Mouse (Mus musculus) myocyte (in vitro differentiated cells): Measurements from ENCODE around the gene Srpr.

Source experiments
- MAX ChIP-seq: IDR thresholded peaks from one replicate; pipeline ENCODE4 v1.6.1; 2011; ENCODE audit warnings: low read depth, mild to moderate bottlenecking, control low read depth
- MYOG ChIP-seq, 3 experiments: IDR thresholded peaks; one replicate each; pipeline ENCODE4 v1.6.1; 2011; ENCODE audit warnings: control low read depth in 2 of 3, low read depth in 2 of 3, mild to moderate bottlenecking in 2 of 3; ENCODE audit not compliant: insufficient read length in 2 of 3, control insufficient read depth in 1 of 3, insufficient read depth in 1 of 3
- POLR2A ChIP-seq: IDR thresholded peaks from one replicate; pipeline ENCODE4 v1.6.1; 2011; ENCODE audit warnings: low read depth, mild to moderate bottlenecking, control low read depth, moderate library complexity; ENCODE audit not compliant: insufficient read length
- POLR2AphosphoS2 ChIP-seq: IDR thresholded peaks from one replicate; pipeline ENCODE4 v1.6.1; 2011; ENCODE audit warnings: low read depth, control low read depth; ENCODE audit not compliant: insufficient read length
- REST ChIP-seq: IDR thresholded peaks from one replicate; pipeline ENCODE4 v1.6.1; 2011; ENCODE audit warnings: mild to moderate bottlenecking, control low read depth, moderate library complexity; ENCODE audit not compliant: insufficient read depth, insufficient read length
- TCF12 ChIP-seq: IDR thresholded peaks from one replicate; pipeline ENCODE4 v1.6.1; 2011; ENCODE audit warnings: mild to moderate bottlenecking, control low read depth; ENCODE audit not compliant: poor library complexity, insufficient read depth, severe bottlenecking

DNA sequence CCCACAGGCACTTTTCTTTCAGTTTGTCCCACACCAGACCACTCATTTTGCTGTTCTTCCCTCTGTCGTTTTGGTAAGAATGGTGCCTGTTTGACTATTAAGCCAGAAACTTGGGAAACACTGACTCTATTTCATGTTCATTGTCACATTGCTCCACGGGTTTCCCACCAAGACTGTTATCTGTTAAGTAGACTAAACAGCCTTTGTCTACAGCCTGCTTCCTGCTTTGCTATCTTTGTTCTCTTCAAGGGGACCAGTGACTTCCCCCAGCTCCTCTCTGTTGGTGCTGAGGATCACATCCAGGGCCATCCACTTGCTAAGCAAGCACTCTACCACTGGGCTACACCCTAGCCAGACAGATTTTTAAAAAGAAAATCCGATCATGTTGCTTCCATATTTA lies 3.6 kb downstream of the Srpr start:
- TF ChIP-seq TCF12 (no peak), REST (no peak), MYOG (IDR thresholded peaks at IDR 0.05; ENCODE audit: control insufficient read depth in 1 of 3, insufficient read depth in 1 of 3, insufficient read length in 2 of 3, low read depth in 2 of 3) (no peak), POLR2A (no peak), MAX (no peak), POLR2AphosphoS2 (no peak)
